Mouse (Mus musculus): Measurements from ENCODE around the gene Flii. TPM values are rescaled to one million over a fixed set of nuclear protein-coding genes. Genes with fewer than 3 reads are reported as not detected.

Gene Flii
- 67.5 and 72.5 TPM in 2 replicates for polyA plus RNA-seq (2015; fragmentation: Nextera tagmentation; extraction: Ambion mirVana)

GRCm38 (mm10) chr11:60726601-60727391, at the start of gene Flii:
TSS of gene Flii (minus strand) at chr11:60727263.
- under 1% methylated on average over 50 of the region's 71 CpGs for WGBS
- H3K27ac ChIP-seq, result peak within 1 kb of the TSS; percentile 81
- no peaks in the 10 kb centered on the region for H3K27me3 ChIP-seq

GRCm38 (mm10) chr11:60776107-60776828, 49.2 kb upstream of the Flii start:
- peaks cover 63% of the 10 kb centered on the region for H3K4me1 ChIP-seq (replicated peaks)
- H3K9me3 ChIP-seq, result no peaks in the 10 kb centered on the region
- peak overlapping the region; percentile 91 for H3K4me2 ChIP-seq (replicated peaks)
- peak overlapping the region; percentile 72; the same call in 1 of the 2 replicates for H3K27ac ChIP-seq
- no peak for ATAC-seq
- WGBS, result 4% methylated on average over 17 of the region's 17 CpGs
- H3K9ac ChIP-seq (replicated peaks), result peak overlapping the region; percentile 79
- peaks cover 19% of the 10 kb centered on the region for H3K36me3 ChIP-seq
- peak overlapping the region; percentile 87 for H3K4me3 ChIP-seq (replicated peaks)
- no peaks in the 10 kb centered on the region for H3K27me3 ChIP-seq

More at GRCm38 (mm10) chr11:60726601-60727391, at the start of gene Flii:
- peak; percentile 75 for ATAC-seq
- Histone ChIP-seq H3K9ac (replicated peaks) (peak within 1 kb of the TSS; percentile 85), H3K4me2 (replicated peaks) (peak within 1 kb of the TSS; percentile 64), H3K4me3 (replicated peaks) (peak within 1 kb of the TSS; percentile 85), H3K4me1 (replicated peaks) (peaks cover 32% of the 10 kb centered on the region), H3K36me3 (peaks cover 51% of the 10 kb centered on the region), H3K9me3 (no peaks in the 10 kb centered on the region)

DNA sequence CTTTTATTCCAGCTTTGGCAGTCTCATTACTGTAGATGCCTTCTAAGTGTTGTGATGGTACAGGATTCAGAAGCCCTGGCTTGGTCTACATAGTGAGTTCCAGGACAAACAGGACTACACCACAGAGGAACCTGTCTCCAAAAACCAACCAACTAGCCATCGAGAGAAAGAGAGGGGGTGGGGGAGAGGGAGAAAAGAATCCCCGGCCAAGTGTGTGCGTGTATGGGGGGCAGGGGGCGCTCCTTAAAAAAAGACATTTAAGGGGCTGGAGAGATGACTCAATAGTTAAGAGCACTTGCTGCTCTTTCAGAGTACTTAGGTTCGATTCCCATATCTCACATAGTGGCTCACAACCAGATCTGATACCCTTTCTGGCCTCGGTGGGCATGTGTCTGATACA, 48.5 kb upstream of the Flii start:
- Histone ChIP-seq H3K4me1 (replicated peaks) (peaks cover 56% of the 10 kb centered on the region), H3K36me3 (peaks cover 18% of the 10 kb centered on the region), H3K4me2 (replicated peaks) (peak overlapping the region; percentile 91), H3K27ac (no peak overlapping the region), H3K27me3 (no peaks in the 10 kb centered on the region), H3K4me3 (replicated peaks) (peak overlapping the region; percentile 87), H3K9ac (replicated peaks) (peak overlapping the region; percentile 46), H3K9me3 (no peaks in the 10 kb centered on the region)
- ATAC-seq, result no peak
- WGBS, result 56% methylated on average over 6 of the region's 6 CpGs

DNA sequence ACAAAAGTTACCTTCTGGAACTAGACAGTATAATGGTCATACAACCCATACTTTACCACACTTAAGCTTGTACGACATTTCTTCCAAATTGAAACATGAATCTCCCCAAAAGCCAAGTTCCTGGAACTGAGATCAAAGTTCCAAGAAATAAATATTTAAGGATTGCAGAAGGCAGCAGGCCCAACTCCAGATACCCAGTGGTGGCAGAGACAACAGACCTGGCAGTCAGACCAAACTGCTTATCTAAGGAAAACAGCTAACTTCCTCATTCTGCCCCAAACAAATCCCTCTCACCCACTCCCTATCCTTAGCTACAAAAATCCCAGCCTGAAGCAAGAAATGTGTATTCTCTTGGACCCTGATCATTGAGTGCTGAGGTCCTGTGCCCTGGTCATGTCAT, 47.8 kb upstream of the Flii start:
- H3K9ac ChIP-seq (replicated peaks), result peak overlapping the region; percentile 46; the same call in 1 of the 2 replicates
- 89% methylated on average over 1 of the region's 1 CpGs for WGBS
- H3K27me3 ChIP-seq, result no peaks in the 10 kb centered on the region
- peak overlapping the region; percentile 91 for H3K4me2 ChIP-seq (replicated peaks)
- ATAC-seq, result no peak
- peaks cover 49% of the 10 kb centered on the region for H3K4me1 ChIP-seq (replicated peaks)
- H3K27ac ChIP-seq, result no peak overlapping the region
- H3K4me3 ChIP-seq (replicated peaks), result no peak overlapping the region
- H3K36me3 ChIP-seq, result peaks cover 12% of the 10 kb centered on the region
- H3K9me3 ChIP-seq, result no peaks in the 10 kb centered on the region

DNA sequence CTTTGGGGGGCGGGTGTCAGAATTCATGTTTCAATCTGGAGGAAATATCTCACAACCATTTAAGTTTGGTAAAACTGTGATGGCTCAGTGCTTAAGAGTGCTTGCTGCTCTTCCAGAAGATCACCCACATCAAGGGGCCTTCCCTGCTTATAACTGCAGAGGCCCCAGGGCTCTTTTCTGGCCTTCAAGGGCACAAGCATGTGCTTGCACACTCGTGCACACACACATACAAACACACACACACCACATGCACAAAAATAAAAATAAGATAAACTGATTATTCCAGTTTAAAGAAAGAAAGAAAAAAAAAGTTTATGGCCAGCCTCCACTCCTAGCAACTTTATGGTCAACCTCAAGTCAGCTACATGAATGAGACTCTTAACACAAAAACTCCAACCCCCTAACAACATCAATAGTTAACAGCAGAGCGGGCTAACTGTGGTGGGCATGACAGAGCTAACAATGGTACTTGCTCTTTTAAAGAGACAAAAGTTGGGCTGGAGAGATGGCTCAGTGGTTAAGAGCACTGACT, 47.2 kb upstream of the Flii start:
- Histone ChIP-seq H3K27ac (no peak overlapping the region), H3K9me3 (no peaks in the 10 kb centered on the region), H3K27me3 (no peaks in the 10 kb centered on the region), H3K9ac (replicated peaks) (no peak overlapping the region), H3K4me1 (replicated peaks) (peaks cover 43% of the 10 kb centered on the region), H3K4me2 (replicated peaks) (no peak overlapping the region), H3K36me3 (peaks cover 6% of the 10 kb centered on the region; the same call in 1 of the 2 replicates), H3K4me3 (replicated peaks) (no peak overlapping the region)
- 89% methylated on average over 3 of the region's 3 CpGs for WGBS
- no peak for ATAC-seq

DNA sequence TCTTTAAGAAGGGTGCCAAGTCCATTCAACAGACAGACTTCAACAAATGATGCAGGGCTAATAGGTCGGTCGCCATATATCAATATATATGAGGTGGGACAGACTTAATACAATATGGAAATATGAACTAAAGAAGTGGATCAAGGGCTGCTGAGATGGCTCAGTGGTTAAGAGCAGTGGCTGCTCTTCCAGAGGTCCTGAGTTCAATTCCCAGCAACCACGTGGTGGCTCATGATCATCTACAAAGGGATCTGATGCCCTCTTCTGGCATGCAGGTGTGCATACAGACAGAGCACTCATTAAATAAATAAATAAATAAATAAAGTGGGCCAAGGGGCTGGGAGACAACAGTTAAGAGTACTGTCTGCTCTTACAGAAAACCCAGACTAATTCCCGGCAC, 45.1 kb upstream of the Flii start:
- peaks cover 29% of the 10 kb centered on the region for H3K4me1 ChIP-seq (replicated peaks)
- no peak overlapping the region for H3K4me3 ChIP-seq (replicated peaks)
- no peak overlapping the region for H3K4me2 ChIP-seq (replicated peaks)
- H3K27me3 ChIP-seq, result no peaks in the 10 kb centered on the region
- no peak overlapping the region for H3K9ac ChIP-seq (replicated peaks)
- no peak overlapping the region for H3K27ac ChIP-seq
- H3K36me3 ChIP-seq, result no peaks in the 10 kb centered on the region
- no peak for ATAC-seq
- H3K9me3 ChIP-seq, result no peaks in the 10 kb centered on the region
- 80% methylated on average over 4 of the region's 4 CpGs for WGBS

DNA sequence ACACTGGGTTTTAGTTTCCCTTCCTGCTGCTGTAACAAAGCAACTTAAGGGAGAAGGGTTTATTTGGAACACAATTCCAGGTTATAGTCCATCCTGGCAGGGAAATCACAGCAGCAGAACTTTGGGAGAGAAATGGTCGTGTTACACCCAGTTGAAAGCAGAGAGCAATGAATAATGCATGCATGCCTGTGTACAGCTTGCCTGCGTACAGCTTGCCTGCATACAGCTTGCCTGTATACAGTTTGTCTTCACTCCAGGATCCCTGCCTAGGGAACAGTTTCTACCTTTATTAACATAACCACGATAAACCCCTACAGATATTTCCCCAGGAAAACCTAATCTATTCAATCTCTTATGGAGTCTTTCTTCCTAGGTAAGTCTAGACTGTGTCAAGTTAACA, 43.7 kb upstream of the Flii start:
- H3K9ac ChIP-seq (replicated peaks), result no peak overlapping the region
- no peak overlapping the region for H3K4me2 ChIP-seq (replicated peaks)
- no peaks in the 10 kb centered on the region for H3K36me3 ChIP-seq
- H3K27me3 ChIP-seq, result no peaks in the 10 kb centered on the region
- H3K4me3 ChIP-seq (replicated peaks), result no peak overlapping the region
- H3K4me1 ChIP-seq (replicated peaks), result peaks cover 18% of the 10 kb centered on the region
- no peak overlapping the region for H3K27ac ChIP-seq
- 82% methylated on average over 3 of the region's 3 CpGs for WGBS
- ATAC-seq, result no peak
- H3K9me3 ChIP-seq, result no peaks in the 10 kb centered on the region

GRCm38 (mm10) chr11:60769322-60769721, 42.3 kb upstream of the Flii start:
- Histone ChIP-seq H3K27ac (no peak overlapping the region), H3K9ac (replicated peaks) (no peak overlapping the region), H3K4me2 (replicated peaks) (no peak overlapping the region), H3K9me3 (no peaks in the 10 kb centered on the region), H3K4me1 (replicated peaks) (peaks cover 5% of the 10 kb centered on the region; the same call in 1 of the 2 replicates), H3K36me3 (peaks cover 4% of the 10 kb centered on the region; the same call in 1 of the 2 replicates), H3K4me3 (replicated peaks) (no peak overlapping the region), H3K27me3 (no peaks in the 10 kb centered on the region)
- ATAC-seq, result no peak
- WGBS, result 92% methylated on average over 2 of the region's 2 CpGs

GRCm38 (mm10) chr11:60766969-60767368, 39.9 kb upstream of the Flii start:
- no peaks in the 10 kb centered on the region for H3K9me3 ChIP-seq
- peaks cover 6% of the 10 kb centered on the region; the same call in 1 of the 2 replicates for H3K36me3 ChIP-seq

GRCm38 (mm10) chr11:60761681-60762080, 34.6 kb upstream of the Flii start:
- WGBS, result 93% methylated on average over 3 of the region's 3 CpGs
- no peak for ATAC-seq
- no peak overlapping the region for H3K27ac ChIP-seq

More at GRCm38 (mm10) chr11:60766969-60767368, 39.9 kb upstream of the Flii start:
- H3K4me3 ChIP-seq (replicated peaks), result no peak overlapping the region
- no peaks in the 10 kb centered on the region for H3K4me1 ChIP-seq (replicated peaks)
- ATAC-seq, result no peak
- no peak overlapping the region for H3K9ac ChIP-seq (replicated peaks)
- WGBS, result 87% methylated on average over 4 of the region's 4 CpGs
- H3K27me3 ChIP-seq, result no peaks in the 10 kb centered on the region
- H3K27ac ChIP-seq, result no peak overlapping the region
- no peak overlapping the region for H3K4me2 ChIP-seq (replicated peaks)

DNA sequence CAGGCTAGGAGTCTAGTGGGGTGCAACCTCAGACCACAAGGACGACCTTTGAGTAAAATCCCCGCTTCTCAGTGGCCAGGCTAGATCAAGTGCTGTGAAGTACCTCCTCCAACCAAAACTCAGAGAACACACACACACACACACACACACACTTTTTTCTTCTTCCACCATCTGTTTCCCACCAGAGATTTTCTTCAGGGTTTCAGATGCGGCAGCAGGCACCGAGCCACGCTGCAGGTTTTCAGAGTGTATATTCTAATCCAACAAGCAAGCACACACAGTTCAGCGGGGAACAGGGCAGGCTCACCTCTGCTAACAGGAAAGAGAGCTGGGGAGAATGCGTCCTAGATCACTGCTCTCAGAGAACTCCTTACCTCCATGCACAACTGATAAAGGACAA, 28.5 kb upstream of the Flii start:
- Histone ChIP-seq H3K4me1 (replicated peaks) (no peaks in the 10 kb centered on the region), H3K9me3 (no peaks in the 10 kb centered on the region), H3K27ac (no peak overlapping the region), H3K36me3 (peaks cover 84% of the 10 kb centered on the region), H3K9ac (replicated peaks) (no peak overlapping the region), H3K27me3 (no peaks in the 10 kb centered on the region), H3K4me3 (replicated peaks) (no peak overlapping the region), H3K4me2 (replicated peaks) (no peak overlapping the region)
- no peak for ATAC-seq
- WGBS, result 97% methylated on average over 7 of the region's 7 CpGs

More at GRCm38 (mm10) chr11:60761681-60762080, 34.6 kb upstream of the Flii start:
- no peak overlapping the region for H3K4me3 ChIP-seq (replicated peaks)
- H3K4me2 ChIP-seq (replicated peaks), result no peak overlapping the region
- H3K9me3 ChIP-seq, result no peaks in the 10 kb centered on the region
- no peak overlapping the region for H3K9ac ChIP-seq (replicated peaks)
- H3K4me1 ChIP-seq (replicated peaks), result no peaks in the 10 kb centered on the region
- no peaks in the 10 kb centered on the region for H3K27me3 ChIP-seq
- peaks cover 45% of the 10 kb centered on the region for H3K36me3 ChIP-seq

GRCm38 (mm10) chr11:60740321-60740720, 13.3 kb upstream of the Flii start:
- peaks cover 70% of the 10 kb centered on the region for H3K36me3 ChIP-seq
- H3K27ac ChIP-seq, result no peak overlapping the region
- no peak for ATAC-seq
- H3K9me3 ChIP-seq, result no peaks in the 10 kb centered on the region
- H3K4me2 ChIP-seq (replicated peaks), result no peak overlapping the region
- no peaks in the 10 kb centered on the region for H3K4me1 ChIP-seq (replicated peaks)
- no peak overlapping the region for H3K9ac ChIP-seq (replicated peaks)
- no peaks in the 10 kb centered on the region for H3K27me3 ChIP-seq
- WGBS, result 86% methylated on average over 3 of the region's 3 CpGs
- H3K4me3 ChIP-seq (replicated peaks), result no peak overlapping the region

All from midbrain, embryonic 13.5 days (tissue).